Mouse (Mus musculus): ENCODE data around the gene Cars. TPM values are rescaled to one million over a fixed set of nuclear protein-coding genes. Genes with fewer than 3 reads are reported as not detected.
"Not testable (repeated sequence)": the region's sequence is repeated elsewhere in the genome, so short reads cannot be mapped to it uniquely, and the experiment has no call there.

Gene Cars
- total and polyA plus RNA-seq, 2 experiments from 2014 or later = 35.4 to 65.4 TPM

DNA sequence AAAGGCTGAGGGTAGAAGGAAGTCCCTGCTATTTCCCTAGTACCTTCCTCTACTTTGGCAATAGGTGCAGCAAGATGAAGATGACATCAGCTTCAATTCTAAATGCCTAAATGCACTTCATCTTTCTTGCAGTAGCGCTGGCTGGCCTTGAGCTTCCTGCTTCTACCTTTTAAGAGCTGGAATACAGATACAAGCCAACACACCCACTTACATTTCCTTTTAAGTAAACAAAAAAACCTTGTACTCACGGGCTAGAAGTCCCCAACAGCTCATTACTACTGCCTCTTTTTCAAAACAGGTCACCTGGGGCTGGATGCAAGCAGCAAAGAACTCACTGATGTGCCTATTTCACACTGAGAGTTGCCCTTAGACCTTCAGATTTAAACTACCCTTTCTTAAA lies 53.3 kb downstream of the Cars start:
- ATAC-seq (no peak), DNase-seq (ENCODE audit: low spot score) (no peak)
- no peak for TF ChIP-seq CTCF (IDR thresholded peaks at IDR 0.05; ENCODE audit: low read depth)
- WGBS = 66% methylated on average over 2 of the region's 2 CpGs
- no peaks in the 10 kb centered on the region for H3K36me3 ChIP-seq (ENCODE audit: insufficient read depth, low read length)
- H3K27me3 ChIP-seq (ENCODE audit: insufficient read depth, low read length) = no peaks in the 10 kb centered on the region
- H3K4me1 ChIP-seq (ENCODE audit: insufficient read depth, low read length) = peaks cover 3% of the 10 kb centered on the region; the same call in 1 of the 2 replicates
- no peaks in the 10 kb centered on the region for H3K9me3 ChIP-seq (ENCODE audit: low read length)
- H3K4me3 ChIP-seq (ENCODE audit: low read length) = no peak overlapping the region
- H3K27ac ChIP-seq = no peak overlapping the region
- H3K9ac ChIP-seq (replicated peaks; ENCODE audit: low read length) = no peak overlapping the region
- H3K4me2 ChIP-seq (ENCODE audit: low read depth, low read length) = no peak overlapping the region

DNA sequence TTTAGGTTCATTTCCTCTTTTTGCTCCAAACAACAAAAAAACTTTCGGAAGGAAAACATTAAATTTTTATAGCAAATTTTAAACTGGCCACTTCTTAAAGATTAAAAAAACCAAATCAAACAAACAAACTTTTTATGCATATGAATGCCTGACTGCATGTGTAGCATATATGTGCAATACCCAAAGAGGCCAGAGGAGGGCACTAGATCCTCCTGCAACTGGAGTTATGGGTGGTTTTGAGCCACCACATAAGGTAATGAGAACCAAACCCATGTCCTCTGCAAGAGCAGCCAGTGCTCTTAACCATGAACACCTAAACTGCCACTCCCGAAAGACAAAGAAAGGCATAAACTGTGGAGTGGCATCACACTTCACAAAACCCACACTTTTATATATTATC lies 55.5 kb downstream of the Cars start:
- no peaks in the 10 kb centered on the region for H3K27me3 ChIP-seq (ENCODE audit: insufficient read depth, low read length)
- H3K27ac ChIP-seq = no peak overlapping the region
- no peak overlapping the region for H3K4me3 ChIP-seq (ENCODE audit: low read length)
- WGBS = 93% methylated on average over 2 of the region's 2 CpGs
- H3K4me1 ChIP-seq (ENCODE audit: insufficient read depth, low read length) = peaks cover 3% of the 10 kb centered on the region; the same call in 1 of the 2 replicates
- H3K36me3 ChIP-seq (ENCODE audit: insufficient read depth, low read length) = peaks cover under 1% of the 10 kb centered on the region; the same call in 1 of the 2 replicates
- peak; percentile 69 for TF ChIP-seq CTCF (IDR thresholded peaks at IDR 0.05; ENCODE audit: low read depth)
- no peak overlapping the region for H3K9ac ChIP-seq (replicated peaks; ENCODE audit: low read length)
- DNase-seq (ENCODE audit: low spot score) = peak; percentile 49
- no peaks in the 10 kb centered on the region for H3K9me3 ChIP-seq (ENCODE audit: low read length)
- ATAC-seq = no peak
- no peak overlapping the region for H3K4me2 ChIP-seq (ENCODE audit: low read depth, low read length)

DNA sequence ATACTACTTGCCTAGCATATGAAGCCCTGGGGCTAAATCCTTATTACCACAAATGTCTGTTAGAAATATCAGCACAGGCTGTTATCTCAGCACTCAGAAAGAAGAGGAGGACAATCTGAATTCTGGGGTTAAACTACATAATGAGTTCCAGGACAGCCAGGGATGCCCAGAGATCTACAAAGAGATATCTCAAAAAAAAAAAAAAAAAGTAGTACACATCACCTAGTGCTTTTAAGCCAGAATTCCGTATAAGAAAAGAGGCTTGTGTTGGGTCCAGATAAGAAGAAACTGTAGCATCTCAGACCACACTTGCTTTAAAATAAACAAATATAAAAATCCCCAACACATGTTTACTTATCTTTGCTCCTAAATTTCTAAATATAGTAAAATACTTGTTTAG lies 61.2 kb downstream of the Cars start:
- Histone ChIP-seq H3K4me2 (ENCODE audit: low read depth, low read length) (no peak overlapping the region), H3K27ac (no peak overlapping the region), H3K9ac (replicated peaks; ENCODE audit: low read length) (no peak overlapping the region), H3K36me3 (ENCODE audit: insufficient read depth, low read length) (peaks cover 47% of the 10 kb centered on the region), H3K4me1 (ENCODE audit: insufficient read depth, low read length) (no peaks in the 10 kb centered on the region; the same call in 1 of the 2 replicates), H3K27me3 (ENCODE audit: insufficient read depth, low read length) (no peaks in the 10 kb centered on the region), H3K9me3 (ENCODE audit: low read length) (no peaks in the 10 kb centered on the region), H3K4me3 (ENCODE audit: low read length) (no peak overlapping the region)
- WGBS = 84% methylated on average over 1 of the region's 1 CpGs
- TF ChIP-seq CTCF (IDR thresholded peaks at IDR 0.05; ENCODE audit: low read depth) = no peak
- ATAC-seq (no peak), DNase-seq (ENCODE audit: low spot score) (no peak)

DNA sequence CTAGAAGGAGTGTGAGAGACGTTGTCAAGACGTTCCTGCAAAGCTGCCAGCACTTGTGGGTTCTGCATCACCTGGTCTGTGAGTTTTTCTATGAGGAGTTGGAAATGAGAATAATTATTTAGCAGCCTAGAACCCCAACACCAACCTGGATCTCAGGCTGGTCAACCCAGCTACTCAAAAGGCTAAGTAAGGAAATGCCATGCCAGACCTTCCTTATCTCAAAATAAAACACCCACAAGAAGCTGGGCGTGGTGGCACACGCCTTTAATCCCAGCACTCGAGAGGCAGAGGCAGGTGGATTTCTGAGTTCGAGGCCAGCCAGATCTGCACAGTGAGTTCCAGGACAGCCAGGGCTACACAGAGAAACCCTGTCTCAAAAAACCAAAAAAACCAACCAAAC lies 61.7 kb downstream of the Cars start:
- not testable (repeated sequence) for H3K4me3 ChIP-seq (ENCODE audit: low read length); H3K27me3 ChIP-seq (ENCODE audit: insufficient read depth, low read length); H3K9me3 ChIP-seq (ENCODE audit: low read length); H3K27ac ChIP-seq; ATAC-seq; H3K9ac ChIP-seq (replicated peaks; ENCODE audit: low read length); H3K4me2 ChIP-seq (ENCODE audit: low read depth, low read length); DNase-seq (ENCODE audit: low spot score); H3K4me1 ChIP-seq (ENCODE audit: insufficient read depth, low read length)
- H3K36me3 ChIP-seq (ENCODE audit: insufficient read depth, low read length) = peaks cover 47% of the 10 kb centered on the region
- 94% methylated on average over 6 of the region's 6 CpGs for WGBS

DNA sequence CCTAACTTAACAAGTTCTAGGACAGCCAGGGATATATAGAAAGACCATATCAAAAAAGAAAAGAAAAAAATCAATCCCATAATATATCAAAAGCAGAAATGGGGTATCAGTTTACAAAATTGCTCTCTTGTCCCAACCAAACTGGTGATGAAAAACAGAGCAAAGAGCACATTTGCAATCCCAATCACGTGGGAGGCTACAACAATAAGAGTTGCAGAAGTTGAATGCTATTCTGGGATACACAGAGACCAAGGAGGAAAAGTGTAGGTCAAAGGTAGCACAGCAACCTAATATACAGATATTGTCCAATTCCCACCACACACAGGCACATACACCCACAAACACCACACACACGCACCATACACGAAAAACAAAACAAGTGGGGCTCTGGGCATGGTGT lies 63.6 kb downstream of the Cars start:
- H3K27ac ChIP-seq = no peak overlapping the region
- no peak for DNase-seq (ENCODE audit: low spot score)
- TF ChIP-seq CTCF (IDR thresholded peaks at IDR 0.05; ENCODE audit: low read depth) = no peak
- H3K9ac ChIP-seq (replicated peaks; ENCODE audit: low read length) = no peak overlapping the region
- no peaks in the 10 kb centered on the region for H3K9me3 ChIP-seq (ENCODE audit: low read length)
- H3K36me3 ChIP-seq (ENCODE audit: insufficient read depth, low read length) = peaks cover 60% of the 10 kb centered on the region
- WGBS = 96% methylated on average over 3 of the region's 3 CpGs
- no peak for ATAC-seq
- no peaks in the 10 kb centered on the region for H3K27me3 ChIP-seq (ENCODE audit: insufficient read depth, low read length)
- H3K4me1 ChIP-seq (ENCODE audit: insufficient read depth, low read length) = no peaks in the 10 kb centered on the region
- no peak overlapping the region for H3K4me3 ChIP-seq (ENCODE audit: low read length)
- no peak overlapping the region for H3K4me2 ChIP-seq (ENCODE audit: low read depth, low read length)

DNA sequence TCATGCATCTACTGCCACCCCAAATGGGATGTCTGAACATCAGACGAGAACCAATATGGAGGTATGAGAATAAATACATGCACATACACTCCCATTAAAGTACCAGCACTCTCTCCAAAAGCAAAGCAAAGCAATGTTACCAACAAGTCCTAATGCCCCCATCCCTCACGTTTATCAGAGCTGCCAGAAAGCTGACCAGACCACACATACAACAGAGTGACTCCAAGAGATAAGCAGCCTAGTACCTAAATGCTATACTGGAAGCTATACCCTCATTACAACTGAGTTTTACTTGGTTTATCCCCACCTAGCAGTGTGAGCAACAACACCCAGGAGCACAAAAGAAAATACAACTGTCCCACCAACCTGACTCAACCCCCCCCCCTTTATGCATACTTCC lies 66.6 kb downstream of the Cars start:
- TF ChIP-seq CTCF (IDR thresholded peaks at IDR 0.05; ENCODE audit: low read depth) = no peak
- no peaks in the 10 kb centered on the region for H3K4me1 ChIP-seq (ENCODE audit: insufficient read depth, low read length)
- no peaks in the 10 kb centered on the region for H3K9me3 ChIP-seq (ENCODE audit: low read length)
- WGBS = 92% methylated on average over 2 of the region's 2 CpGs
- ATAC-seq (no peak), DNase-seq (ENCODE audit: low spot score) (no peak)
- H3K36me3 ChIP-seq (ENCODE audit: insufficient read depth, low read length) = peaks cover 82% of the 10 kb centered on the region
- no peak overlapping the region for H3K9ac ChIP-seq (replicated peaks; ENCODE audit: low read length)
- no peaks in the 10 kb centered on the region for H3K27me3 ChIP-seq (ENCODE audit: insufficient read depth, low read length)
- no peak overlapping the region for H3K4me2 ChIP-seq (ENCODE audit: low read depth, low read length)
- H3K4me3 ChIP-seq (ENCODE audit: low read length) = no peak overlapping the region
- no peak overlapping the region for H3K27ac ChIP-seq

DNA sequence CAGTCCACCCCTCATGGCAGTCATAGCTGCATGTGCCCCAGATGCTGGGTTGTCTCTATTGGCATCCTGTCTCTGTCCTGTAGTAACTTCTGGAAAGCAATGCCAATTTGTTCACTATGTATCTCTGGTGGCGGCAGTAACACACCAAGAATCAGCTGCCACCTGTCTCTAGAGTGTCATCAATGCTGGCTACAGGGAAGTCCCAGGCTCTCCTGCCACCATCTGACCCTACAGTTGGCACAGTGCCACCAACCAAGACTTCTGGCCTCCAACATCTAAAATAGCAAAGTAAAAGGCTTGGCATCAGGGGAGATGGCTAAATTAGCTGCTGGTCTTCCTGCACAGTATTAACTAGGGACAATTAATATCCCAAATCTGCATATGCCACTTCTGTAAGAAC lies 67.5 kb downstream of the Cars start:
- no peak overlapping the region for H3K4me2 ChIP-seq (ENCODE audit: low read depth, low read length)
- H3K4me1 ChIP-seq (ENCODE audit: insufficient read depth, low read length) = no peaks in the 10 kb centered on the region
- H3K27me3 ChIP-seq (ENCODE audit: insufficient read depth, low read length) = no peaks in the 10 kb centered on the region
- TF ChIP-seq CTCF (IDR thresholded peaks at IDR 0.05; ENCODE audit: low read depth) = no peak
- WGBS = 75% methylated on average over 1 of the region's 1 CpGs
- no peak overlapping the region for H3K4me3 ChIP-seq (ENCODE audit: low read length)
- no peaks in the 10 kb centered on the region for H3K9me3 ChIP-seq (ENCODE audit: low read length)
- H3K36me3 ChIP-seq (ENCODE audit: insufficient read depth, low read length) = peaks cover 82% of the 10 kb centered on the region
- H3K27ac ChIP-seq = no peak overlapping the region
- DNase-seq (ENCODE audit: low spot score) (no peak), ATAC-seq (no peak)
- no peak overlapping the region for H3K9ac ChIP-seq (replicated peaks; ENCODE audit: low read length)

Measured in hindbrain, postnatal 0 days (tissue).